Mouse (Mus musculus) layer of hippocampus, adult 9-11 months (tissue): Measurements from ENCODE around the gene Mog.

Experiments used
- DNase-seq: peaks from one replicate; pipeline ENCODE4 v3.0.0; 2022

Mog gene

DNA sequence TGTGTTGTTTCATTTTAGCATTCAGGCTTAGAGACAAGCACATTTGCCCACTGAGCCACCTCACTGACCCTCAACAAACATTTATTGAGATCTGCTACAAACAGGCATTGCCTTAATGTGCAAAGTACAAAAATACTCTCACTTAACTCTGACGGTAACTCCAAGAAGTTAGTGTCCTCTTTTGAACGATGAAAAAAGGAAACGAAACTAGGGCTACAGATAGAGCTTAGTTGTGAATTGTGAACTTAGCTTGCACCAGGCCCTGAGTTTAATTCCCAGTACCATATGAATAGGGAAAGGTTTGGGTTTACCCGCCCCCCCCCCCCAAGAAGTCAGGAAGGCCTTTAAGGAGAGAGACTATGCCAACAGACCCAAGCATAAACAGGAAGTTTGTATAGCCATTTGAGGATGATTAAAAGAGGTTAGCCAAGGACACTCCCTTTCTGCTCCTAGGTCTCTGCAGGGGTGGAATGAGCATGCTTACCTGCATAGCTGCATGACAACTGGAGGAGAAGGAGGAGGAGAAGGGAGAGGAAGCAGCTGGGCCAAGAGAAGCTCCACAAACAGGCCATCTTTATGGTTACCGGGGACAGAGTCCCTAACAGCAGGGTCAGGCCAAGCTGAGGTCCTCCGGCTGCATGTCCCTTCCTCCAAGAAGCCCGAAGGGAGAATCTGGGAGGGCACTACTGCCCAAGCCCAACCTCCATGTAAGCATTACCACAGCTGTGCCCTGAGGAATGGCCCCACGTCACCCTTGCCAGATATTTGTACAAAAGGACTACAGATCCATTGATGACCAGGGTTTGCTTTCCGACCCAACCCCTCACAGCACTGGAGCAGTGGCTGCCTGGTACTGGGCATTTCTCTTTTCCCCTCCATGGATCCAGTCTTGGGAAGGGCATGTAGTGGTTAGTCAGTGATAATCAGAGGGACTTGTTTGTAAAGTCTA is at the start of gene Mog:
Gene Mog (minus strand): TSS at position 771 of the 949 bp plus-strand sequence.
- peak; percentile 87 for DNase-seq

DNA sequence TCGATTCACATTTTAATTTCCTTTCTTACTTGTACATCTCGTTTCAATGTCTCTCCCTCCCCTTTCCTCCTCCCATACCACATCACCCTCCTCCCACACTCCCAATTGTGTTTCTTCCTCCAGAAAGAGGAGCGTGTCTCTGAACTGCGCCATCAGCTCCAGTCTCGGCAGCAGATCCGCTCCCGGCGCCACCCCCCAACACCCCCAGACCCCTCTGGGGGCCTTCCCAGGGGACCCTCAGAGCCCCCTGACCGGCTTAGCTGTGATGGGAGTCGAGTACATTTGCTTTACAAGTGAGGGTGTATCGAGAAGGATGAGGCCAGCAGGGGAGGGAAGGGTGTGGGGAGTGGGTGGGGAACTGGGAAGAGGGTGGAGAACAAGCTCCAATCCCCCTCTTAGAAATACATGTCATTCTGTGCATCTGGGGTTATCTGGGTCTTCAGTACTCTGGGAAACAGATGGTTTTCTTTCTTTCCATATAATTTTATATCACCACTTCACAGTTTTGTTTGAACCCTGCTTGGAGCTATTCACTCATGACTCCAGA is 49.6 kb upstream of the Mog start:
- DNase-seq = no peak

DNA sequence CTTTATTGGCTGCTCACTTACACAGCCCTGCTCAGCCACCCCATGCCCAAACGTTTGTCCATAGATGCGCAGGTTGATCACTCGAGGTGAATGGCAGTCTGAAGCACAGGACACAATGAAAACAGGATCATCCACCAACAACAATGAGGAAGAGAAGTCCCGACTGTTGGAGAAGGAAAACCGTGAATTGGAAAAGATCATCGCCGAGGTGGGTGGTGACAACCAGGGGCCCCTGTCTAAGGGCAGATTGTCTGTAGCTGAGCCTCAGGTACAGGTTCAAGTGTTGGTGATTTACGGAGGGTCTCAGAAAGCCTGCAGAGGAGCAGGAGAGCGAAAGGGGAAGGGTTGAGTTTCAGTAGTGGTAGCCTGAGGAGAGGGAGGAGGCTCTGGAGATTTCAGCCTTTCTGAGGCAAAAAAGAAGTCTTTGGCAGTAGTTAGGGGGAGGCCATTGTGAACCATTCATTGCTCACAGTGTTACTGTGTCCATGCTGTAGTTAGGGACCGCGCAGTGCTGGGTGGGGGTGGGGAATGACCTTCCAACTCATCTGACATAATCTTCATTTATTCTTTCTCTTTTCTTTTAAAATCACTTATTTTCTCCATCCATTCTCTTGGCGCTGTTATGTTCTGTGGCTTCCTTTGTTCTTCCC is 49.0 kb upstream of the Mog start:
- no peak for DNase-seq

DNA sequence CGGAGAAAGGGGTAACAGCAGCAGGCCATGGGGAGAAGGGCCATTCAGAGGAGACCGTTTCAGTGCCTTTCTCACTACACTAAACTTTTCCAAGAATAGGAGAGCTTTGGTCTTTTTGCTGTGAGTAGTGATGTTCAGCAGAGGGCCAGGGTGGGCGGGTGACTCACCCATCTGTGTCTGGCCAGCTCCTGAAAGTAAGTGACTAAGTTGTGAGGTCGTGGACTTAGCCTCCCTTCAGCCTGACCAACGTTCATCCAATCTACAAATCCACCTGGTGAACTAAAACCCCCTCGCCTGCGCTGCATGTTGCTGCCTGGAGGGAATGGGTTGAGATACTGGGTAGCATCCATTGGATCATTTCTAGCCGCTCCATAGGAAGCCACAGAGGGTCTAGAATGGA is 46.9 kb upstream of the Mog start:
- DNase-seq = no peak

DNA sequence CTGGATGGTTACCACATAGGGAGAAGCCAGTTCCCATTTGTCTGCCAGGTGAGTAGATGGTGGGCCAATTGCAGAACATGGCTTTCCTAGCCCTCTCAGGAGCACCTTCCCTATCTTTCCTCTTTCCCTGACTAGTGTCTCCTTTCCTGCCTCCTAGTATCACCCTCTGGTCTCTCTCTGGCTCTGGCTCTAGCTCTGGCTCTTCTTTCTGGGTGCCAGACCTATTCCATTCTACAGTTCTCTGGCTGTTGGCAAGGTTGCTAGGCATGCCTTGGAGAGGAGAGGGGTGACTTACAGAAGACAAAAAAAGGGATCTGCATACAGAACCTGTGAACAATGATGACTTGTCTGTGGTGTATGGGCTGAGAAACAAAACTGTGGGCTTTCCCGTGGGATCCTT is 44.7 kb upstream of the Mog start:
- DNase-seq = no peak

DNA sequence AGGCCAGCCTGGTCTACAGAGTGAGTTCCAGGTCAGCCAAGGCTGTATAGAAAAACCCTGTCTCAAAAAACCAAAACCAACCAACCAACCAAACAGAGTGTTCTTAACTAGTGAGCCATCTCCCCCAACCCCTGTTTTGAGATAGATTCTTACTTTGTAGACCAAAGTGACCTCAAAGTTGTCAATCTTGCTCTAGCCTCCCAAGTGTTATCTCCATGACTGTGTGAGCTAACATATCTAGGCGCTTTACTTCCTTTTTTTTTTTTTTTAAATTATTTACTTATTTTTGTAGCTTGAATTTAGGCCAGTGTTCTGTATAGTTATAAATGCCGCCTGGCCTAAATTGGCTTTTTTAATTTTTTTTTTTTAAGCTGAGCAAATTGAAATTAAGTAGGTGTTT is 42.8 kb upstream of the Mog start:
- DNase-seq = no peak

DNA sequence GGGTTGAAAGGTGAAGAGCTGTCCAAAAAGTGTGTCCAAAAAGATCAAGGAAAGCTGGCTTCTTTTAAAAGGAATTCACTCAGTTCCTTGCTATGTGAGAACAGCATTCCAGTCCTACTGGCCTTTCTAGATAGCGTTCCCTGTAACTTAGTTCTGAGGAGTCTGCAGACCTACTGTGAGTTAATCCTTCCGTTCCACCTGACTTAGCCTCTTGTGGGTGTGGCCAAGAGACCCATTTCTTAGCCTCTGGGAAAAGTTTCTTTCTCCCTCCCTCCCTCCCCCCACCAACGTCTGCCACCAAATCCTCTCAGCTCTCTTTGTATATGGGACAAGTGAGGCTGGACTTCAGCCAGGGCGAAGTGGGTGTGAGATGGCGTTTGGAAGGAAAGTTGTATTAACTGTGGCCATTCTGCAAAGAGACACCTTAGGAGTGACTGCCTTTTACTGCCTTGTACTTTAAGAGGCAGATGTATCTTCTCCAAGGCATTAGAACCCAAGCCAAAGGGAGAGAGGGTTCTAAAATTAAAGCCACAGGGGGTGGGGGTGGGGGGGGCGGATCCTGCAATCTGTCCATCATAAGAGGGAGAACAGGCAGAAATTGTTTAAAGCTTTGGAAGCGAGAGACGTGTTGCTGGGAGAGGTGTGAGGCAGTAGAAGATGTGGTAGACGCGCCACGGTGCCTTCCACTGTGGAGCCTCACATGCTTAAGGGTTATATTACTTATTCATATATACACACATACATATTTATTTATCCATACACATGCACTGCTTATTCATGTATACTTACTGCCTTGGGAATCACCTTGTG is 40.7 kb upstream of the Mog start:
- no peak for DNase-seq

DNA sequence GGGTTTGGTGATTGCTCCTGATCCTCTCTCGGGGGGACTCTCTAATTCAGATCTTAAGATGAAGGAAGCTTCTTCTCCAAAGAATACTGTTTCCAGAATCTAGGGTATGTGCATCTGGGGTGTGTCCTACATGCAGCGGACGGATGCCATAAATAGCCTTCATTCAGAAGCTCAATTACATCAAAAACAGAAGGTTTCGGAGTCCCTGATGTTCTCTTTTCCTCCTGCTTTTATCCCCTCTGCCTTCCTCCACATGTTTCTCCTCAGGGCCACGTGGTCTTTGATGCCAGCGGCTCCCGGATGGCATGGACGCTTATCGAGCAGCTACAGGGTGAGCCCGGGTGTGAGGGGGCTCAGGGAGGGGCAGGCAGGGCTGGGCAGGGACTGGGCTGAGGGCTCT is 39.9 kb upstream of the Mog start:
- DNase-seq = no peak

DNA sequence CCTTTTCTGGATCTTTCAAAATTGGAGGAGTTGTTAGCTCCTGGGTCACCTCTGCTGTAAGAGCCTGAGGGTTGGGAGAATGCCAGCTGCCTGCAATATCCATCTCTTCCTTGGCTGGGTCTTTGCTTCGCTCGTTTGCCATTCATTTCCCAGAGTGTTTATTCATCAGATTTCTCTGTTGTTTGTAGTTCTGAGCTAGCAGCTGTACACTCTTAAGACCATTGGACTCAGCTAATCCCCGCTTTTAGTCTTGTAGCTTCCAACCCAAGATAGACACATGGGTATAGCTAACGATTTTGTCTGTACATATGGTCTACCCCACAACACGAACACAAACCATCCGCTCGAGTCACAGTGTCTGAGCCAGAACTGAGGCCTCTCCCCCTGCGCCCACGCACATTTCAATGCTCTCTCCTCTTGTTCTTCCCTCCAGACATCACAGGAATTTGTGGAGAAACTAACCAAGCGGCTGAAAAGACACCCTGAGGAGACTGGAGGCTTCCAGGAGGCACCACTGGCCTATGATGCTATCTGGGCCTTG is 39.0 kb upstream of the Mog start:
- DNase-seq = peak; percentile 78

DNA sequence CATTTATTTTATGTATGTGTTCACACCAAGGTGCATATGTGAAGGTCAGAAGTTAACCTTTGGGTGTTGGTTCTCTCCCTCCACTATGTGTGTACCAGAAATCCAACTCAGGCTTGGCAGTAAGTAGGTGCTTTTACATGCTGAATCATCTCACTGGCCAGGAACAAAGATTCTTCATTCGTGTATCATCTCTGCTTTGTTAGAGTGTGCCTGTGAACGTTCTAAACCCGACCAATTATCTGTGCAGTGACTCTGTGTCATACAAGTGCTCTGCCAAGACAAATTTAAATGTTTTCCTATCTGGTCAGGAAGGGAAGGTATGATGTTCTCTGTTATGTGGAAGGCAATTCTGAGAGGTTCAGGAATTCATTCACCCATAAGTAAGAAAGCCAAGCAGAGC is 38.2 kb upstream of the Mog start:
- DNase-seq = no peak

DNA sequence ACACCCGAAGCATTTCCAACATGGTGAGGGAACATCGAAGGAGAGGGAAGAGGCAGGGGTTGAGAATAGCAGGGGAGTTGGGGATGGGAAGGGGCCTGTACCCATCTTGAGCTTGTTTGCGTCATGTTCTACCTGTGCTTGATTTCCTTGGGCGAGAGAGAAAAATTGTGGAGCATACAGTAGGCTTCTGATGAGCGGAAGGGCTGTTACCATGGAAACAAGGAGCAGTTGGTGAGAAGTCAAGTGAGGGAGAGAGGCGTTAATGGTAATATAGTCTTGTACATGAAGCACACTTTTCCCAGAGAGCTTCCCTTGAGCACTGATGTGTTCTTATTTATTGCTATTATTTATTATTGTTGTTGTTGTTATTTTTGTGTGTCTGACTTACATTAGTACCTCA is 33.8 kb upstream of the Mog start:
- peak; percentile 47 for DNase-seq

DNA sequence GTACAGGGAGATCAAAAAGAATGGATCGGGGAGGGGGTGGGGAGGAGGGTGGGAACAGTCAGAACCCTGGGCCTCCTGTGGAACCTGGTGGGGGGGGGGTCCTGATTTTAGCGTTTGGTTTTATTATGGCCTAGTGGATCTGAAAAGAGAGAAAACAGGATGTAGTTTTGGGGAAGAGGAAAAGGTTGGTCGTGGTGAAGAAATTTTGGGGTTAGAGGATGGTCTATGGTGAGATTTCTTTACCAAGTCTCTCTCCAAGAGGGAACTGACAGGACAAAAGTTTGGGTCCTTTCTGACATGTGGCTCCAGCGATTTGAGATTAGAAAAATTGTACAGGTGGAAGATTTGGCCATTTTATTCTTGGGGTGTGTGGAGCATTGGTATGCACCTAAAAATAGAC is 28.5 kb upstream of the Mog start:
- DNase-seq = no peak

DNA sequence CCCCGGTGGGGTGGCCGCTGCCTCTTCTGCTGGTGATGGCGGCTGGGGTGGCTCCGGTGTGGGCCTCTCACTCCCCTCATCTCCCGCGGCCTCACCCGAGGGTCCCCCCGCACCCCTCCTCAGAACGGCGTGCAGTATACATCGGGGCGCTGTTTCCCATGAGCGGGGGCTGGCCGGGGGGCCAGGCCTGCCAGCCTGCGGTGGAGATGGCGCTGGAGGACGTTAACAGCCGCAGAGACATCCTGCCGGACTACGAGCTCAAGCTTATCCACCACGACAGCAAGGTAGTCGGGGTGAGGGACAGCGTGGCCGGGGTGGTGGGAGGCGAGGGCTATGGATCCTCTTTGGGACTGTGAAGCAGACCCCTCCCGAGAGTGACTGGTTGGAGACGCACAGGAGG is 27.7 kb upstream of the Mog start:
- DNase-seq = no peak

DNA sequence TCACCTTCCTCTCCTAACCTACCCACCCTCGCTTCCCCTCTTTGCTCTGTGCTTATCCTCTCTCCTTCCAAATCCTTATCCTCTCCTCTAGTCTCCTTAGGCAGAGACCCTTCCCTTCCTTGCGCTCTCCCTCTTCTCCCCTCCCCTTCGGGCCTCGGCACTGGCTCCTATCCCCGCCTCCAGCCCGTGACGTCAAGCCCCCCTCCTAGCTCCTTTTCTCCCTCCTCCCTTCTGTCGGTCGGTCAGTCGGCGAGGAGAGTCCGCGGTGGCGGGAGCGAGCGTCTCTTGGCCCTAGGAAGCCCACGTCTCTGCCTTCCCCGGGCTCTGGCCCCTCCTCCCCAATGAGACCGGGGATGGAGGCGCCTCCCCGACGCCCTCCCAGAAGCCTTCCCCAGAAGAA is 27.2 kb upstream of the Mog start:
- DNase-seq = peak; percentile 91

DNA sequence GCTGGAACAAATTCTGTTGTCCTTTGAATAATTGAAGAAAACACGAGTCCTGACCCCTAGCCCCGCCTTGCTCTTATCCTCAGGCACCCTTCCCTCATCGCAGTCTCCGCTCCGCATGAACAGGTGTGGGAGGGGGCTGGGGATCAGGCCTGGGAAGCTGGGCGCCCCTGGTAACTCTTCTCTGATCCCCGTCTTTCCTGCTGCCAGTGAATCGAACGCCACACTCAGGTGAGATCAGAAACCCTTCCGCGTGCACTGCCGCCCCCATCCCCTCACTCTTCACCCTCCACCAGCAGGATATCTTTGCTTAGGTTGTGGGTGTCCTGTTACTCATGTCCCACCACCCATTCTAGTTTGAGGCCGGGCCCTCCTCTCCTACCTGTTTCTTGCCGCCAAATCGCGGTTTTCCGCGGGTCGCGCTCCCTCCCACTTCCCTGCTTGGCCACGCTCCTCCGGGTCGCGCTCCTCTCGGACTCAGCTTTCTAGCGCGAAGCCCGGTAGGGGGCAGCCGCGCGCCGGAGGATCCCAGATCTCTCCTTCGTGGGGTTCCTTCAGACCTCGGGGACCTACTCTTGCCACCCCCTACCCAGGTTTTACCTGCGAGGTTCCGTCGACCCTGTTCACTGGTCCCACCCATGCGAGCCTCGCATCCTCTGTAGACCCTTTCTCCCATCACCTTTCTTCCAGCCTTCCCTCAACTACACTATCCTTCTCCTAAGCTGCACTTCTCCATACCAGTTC is 26.5 kb upstream of the Mog start:
- peak; percentile 71 for DNase-seq

DNA sequence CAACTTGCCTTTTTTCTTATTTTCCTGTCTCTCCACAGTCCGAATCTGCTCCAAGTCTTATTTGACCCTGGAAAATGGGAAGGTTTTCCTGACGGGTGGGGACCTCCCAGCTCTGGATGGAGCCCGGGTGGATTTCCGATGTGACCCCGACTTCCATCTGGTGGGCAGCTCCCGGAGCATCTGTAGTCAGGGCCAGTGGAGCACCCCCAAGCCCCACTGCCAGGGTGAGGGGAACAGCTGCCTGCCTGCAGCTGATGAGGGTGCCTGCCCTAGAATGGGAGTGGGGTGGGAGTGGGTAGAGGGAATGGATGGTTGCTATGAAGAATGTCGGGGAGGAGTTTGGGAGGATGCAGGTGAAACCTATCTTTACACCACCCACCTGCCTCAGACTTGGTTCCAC is 25.2 kb upstream of the Mog start:
- DNase-seq = no peak

DNA sequence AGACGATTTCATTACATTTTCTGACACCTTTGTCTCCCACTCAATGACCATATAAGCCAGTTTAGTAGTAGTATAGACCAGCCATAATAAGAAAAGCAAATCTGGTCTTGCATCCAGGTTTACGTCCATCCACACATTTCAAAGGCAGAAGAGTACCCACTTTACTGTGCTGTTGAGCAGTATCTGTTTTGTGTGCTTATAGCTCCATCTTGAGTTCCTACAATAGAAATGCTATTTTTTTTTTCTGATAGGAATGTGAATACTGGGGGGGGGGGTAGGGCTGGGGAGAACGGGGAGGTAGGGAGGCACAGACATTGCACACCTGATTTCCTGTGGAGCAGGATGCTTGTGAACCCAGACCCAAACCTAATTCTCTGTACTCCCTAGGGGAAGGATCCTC is 24.8 kb upstream of the Mog start:
- no peak for DNase-seq

DNA sequence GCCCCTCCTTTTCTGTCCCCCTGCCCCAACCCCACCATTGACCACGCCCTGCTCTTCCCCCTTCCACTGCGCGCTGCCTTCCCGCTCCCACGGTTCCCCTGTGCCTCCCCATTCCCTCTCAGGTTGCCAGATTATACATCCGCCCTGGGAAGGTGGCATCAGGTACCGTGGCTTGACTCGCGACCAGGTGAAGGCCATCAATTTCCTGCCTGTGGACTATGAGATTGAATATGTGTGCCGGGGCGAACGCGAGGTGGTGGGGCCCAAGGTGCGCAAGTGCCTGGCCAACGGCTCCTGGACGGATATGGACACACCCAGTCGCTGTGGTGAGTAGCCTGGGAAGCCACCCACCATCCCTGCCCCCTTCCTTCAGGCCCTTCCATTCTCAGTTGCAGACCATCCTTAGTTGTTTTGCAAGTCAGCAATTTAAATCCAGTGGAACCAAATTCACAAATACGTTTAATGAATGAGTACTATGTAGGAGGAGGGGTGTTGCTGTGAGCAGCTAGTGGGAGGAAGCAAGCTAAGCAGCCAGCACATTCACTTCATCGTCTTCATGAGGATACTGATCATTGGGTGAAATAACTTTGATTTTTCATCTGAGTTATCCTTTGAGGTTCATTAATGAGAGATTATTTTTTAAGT is 24.3 kb upstream of the Mog start:
- DNase-seq = no peak

DNA sequence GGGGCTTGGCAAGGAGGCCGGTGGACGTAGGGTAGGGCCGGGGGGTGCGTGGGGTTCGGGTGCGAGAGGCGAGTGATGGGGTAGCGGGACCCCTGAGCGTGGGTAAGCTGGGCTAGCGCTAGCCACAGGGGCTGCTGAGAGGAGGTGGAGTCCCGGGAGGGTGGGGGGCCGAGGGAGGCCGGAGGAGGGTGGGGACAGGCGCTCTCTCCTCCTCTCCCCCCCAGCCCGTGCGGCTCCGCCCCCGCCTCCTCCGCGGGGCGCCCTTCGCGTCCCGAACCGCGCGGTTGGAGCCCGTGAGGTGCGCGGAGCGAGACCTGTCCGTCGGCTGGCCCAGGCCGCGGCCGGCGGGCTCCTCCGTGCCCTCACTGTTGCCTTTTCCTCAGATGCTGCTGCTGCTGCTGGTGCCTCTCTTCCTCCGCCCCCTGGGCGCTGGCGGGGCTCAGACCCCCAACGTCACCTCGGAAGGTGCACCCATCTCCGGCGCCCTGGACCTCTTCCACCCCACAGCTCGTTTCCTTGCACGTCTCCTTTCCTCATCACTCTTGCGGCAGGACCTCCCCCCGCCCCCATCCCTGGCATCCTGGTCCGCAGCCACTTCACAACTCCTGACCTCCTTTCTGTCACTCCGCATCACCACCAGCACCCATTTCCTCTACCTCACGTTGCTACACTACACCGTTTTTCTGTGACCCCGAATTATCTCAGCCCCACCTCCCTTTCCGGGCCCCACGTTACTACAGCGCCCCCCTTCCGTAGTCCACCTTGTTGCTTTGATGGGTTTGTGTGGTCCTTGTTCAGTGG is 23.3 kb upstream of the Mog start:
- peak; percentile 56 for DNase-seq

DNA sequence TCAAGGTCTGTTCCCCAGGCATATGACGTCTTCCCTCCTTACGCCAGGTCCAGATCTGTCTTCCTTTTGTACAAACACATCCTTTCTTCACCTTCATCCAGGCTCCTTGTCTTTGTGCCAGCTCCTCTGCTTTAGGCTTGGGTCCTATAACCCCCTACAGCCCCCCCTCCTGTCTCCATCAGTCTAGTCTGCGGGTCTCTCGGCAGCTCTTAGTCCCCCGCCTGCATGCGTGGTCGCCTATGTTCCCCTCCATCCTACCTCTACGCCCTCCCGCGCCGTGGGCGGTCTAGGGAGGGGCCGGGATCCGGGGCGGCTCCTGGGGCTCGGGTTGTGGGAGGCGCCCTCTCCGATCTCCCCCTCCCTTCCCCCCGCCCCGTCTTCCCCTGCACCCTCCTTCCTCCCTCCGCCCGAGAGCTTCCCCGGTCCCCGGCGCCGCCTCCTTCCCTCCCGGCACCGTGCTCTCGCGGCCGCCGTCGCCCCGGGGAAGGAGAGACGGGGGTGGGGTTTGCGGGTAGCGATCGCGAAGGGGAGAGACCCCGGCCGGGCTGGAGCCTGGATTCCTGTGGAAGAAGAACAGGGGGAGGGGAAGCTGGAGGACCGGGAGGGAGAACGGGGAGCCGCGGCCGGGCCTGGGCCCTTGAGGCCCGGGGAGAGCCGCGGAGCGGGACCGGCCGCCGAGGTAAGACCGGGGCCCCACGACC is 22.6 kb upstream of the Mog start, which contains the start of gene Gabbr1:
Gene Gabbr1 (plus strand): TSS at position 356 of the 701 bp plus-strand sequence.
- peak; percentile 83 for DNase-seq
